Mouse (Mus musculus): ENCODE measurements around the gene Ankrd23. TPM values are rescaled to one million over a fixed set of nuclear protein-coding genes. Genes with fewer than 3 reads are reported as not detected.

Ankrd23 gene
- polyA plus RNA-seq (2012; rRNA removed), result 18.3 and 20.0 TPM in 2 replicates

DNA sequence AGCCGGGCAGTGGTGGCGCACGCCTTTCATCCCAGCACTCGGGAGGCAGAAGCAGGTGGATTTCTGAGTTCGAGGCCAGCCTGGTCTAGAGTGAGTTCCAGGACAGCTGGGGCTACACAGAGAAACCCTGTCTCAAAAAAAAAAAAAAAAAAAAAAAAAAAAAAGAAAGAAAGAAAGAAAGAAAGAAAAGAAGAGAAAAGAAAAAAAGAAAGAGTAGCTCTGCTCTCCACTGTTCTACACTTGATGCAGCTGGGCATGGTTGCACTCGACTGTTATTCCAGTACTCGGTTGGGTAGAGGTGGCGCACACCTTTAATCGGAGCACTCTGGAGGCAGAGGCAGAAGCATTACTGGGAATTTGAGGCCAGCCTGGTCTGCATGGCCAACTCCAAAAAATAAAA lies at the start of gene Ankrd23:
Gene Ankrd23, minus strand, starts transcription at position 101 of the 400 bp plus-strand sequence.

DNA sequence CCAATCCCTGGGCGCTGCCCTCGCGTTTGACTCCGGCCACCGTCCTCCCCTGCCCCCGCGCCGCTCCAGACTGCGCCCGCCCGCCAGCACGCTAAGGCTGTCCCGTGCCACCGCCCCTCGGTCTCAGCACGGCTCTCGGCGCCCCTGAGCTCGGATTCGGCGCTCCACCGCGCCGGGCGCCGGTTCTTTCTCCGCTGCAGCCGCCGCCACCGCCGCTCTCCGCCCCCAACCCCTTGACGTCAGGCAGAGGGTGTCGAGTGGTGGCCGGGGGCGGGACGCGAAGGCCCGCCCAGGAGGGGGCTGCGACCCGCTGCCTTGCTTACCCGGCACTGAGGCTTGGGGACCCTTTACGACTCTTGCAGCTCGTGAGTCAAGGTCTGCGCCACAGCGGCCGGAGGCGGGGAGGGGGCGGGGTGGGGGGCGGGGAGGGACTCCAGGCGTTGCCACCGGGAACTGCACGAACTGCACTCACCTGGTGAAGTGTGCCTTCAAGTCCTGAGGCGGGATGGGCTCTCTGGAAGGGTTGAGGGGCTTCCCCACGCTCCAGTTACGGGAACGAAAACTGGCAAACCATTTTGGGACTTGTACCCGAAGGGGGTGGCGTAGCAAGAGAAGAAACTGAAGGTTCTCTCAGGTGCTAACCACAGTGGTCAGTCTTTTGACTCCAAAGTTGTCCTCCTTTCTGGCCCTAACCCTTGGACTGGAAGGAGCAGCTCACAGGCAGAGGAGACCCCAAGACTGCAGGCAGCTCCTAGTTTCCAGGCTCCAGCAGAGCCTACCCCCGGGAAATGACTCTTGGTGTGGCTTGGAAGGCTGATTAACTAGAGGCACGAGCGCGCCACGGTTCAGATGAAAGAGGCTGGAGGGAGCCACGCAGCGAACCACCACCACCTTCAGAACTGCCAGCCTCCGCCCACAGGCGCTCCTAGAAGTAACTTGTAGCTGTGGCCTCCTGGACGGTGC lies 21.6 kb upstream of the Ankrd23 start, which contains the start of gene Sema4c:
Gene Sema4c, minus strand, starts transcription at position 319 of the 963 bp plus-strand sequence.

DNA sequence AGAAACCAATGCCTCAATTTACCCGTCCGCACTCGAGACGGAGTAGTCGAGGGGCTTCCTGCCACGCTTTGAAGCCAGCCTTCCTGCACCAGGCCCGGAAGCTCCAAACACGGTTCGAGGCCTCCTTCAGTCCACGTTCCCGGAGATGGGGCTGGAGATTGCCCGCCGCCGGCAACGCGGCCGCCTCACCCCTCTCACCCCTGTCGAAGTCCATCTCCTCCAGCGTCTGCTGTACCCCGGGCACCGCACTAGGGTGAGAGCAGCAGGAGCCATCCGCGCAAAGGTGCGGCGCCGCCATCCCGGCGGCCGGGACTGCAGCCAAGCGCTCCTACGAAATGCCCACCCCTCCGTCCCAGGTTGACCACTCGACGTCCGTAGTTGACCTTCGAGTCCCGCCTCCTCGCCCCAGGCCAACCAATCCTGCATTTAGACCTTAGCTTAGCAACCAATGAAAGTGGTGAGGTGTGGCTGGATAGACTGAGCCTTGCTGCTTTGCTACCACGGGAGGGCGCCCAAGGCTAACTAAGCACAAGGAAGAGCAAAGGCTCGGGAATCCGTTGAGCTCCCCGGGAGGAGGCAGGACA lies 10.3 kb upstream of the Ankrd23 start, which contains the start of gene Ankrd39:
Gene Ankrd39, minus strand, starts transcription at position 558 of the 584 bp plus-strand sequence.

DNA sequence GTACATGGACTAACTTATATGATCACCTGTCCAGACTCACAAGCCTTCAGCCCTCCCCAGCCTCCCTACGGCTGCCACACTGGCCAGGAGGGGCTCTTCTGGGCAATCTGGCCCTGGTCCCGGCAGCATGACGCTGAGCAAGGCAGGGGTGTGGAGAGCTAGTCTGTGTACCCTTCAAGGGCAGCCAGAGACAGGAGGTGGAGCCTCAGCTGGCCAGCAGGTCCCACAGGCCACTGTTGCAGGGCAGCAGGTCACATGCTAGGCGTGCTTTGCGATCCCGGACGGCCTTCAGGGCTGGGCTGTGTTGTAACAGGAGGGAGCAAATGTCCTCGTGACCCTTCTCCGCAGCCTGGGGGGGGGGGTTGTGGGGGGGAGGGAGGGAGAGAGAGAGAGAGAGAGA lies 2.5 kb upstream of the Ankrd23 start, which contains the start of gene Gm42417:
Gene Gm42417, minus strand, starts transcription at position 244 of the 400 bp plus-strand sequence.

DNA sequence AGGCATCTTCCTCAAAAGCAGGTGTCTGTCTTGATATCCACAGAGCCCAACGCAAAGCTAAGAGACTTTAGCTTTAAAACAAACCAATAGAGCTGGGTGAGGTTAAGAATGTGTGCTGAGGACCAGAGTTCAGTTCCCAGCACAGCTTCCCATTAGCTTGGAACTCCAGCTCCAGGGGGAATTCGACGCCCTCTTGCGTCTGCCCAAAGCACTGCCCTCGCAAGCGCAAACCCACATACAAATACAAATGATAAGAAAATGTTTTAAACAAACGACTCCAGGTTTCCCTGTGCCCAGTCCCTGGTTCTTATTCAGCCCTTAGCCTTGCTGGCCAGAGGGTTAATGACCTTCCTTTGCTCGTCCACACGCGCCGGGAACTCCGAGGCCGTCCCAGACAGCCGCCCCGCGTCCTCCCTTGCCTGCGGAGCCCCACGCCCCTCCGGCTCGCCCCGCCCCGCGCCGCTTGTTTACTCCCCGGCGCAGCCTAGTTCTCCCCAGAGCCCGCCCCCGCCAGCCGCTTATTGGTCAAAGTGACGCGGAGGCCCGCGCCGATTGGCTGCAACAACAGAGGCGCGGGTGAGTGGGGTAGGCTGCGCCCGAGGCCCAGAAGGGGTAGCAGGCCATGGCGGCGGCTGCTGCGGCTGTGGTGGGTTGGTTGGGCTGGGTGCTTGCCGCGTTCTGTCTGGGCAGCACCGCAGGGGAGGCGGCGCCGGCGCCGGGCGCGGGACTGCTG lies 25.2 kb downstream of the Ankrd23 start, which contains the start of gene Cnnm3:
Gene Cnnm3, plus strand, starts transcription at position 579 of the 733 bp plus-strand sequence.

Other genes with a start within 250 kb of the Ankrd23 start
- 2.1 and 4.5 TPM in 2 replicates for gene Arid5a, start 229.2 kb downstream of the Ankrd23 start, polyA plus RNA-seq (2012; rRNA removed)
- gene Kansl3, start 167.7 kb downstream of the Ankrd23 start, polyA plus RNA-seq (2012; rRNA removed), result 67.4 and 67.6 TPM in 2 replicates
- gene Fer1l5, start 164.6 kb downstream of the Ankrd23 start, polyA plus RNA-seq (2012; rRNA removed), result 0.06 TPM in 2 replicates
- 44.0 and 46.1 TPM in 2 replicates for gene Lman2l, start 91.6 kb downstream of the Ankrd23 start, polyA plus RNA-seq (2012; rRNA removed)
- 3.6 and 4.3 TPM in 2 replicates for gene Cnnm4, start 65.3 kb downstream of the Ankrd23 start, polyA plus RNA-seq (2012; rRNA removed)
- 31.5 and 33.1 TPM in 2 replicates for gene Cnnm3, start 25.0 kb downstream of the Ankrd23 start, polyA plus RNA-seq (2012; rRNA removed)
- gene Gm42417, start 2.5 kb upstream of the Ankrd23 start, polyA plus RNA-seq (2012; rRNA removed), result 0.06 and 0.12 TPM in 2 replicates
- gene Ankrd39, start 10.6 kb upstream of the Ankrd23 start, polyA plus RNA-seq (2012; rRNA removed), result 18.2 and 20.9 TPM in 2 replicates
- gene Sema4c, start 21.5 kb upstream of the Ankrd23 start, polyA plus RNA-seq (2012; rRNA removed), result 60.2 and 63.2 TPM in 2 replicates
- gene Fam178b, start 146.3 kb upstream of the Ankrd23 start, polyA plus RNA-seq (2012; rRNA removed), result 0.30 and 0.33 TPM in 2 replicates
- gene Cox5b, start 154.6 kb upstream of the Ankrd23 start, polyA plus RNA-seq (2012; rRNA removed), result 407 and 420 TPM in 2 replicates
- 0.09 and 0.26 TPM in 2 replicates for gene 4933424G06Rik, start 173.3 kb upstream of the Ankrd23 start, polyA plus RNA-seq (2012; rRNA removed)
- 205 and 209 TPM in 2 replicates for gene Actr1b, start 177.5 kb upstream of the Ankrd23 start, polyA plus RNA-seq (2012; rRNA removed)
- 0.91 and 0.95 TPM in 2 replicates for gene Zap70, start 224.9 kb upstream of the Ankrd23 start, polyA plus RNA-seq (2012; rRNA removed)